Mouse (Mus musculus): ENCODE results near the gene Grb7. TPM values are rescaled to one million over a fixed set of nuclear protein-coding genes. Genes with fewer than 3 reads are reported as not detected.

The Grb7 gene
- polyA plus RNA-seq, 1 experiment from 2014 or later = 3.6 TPM

- Histone ChIP-seq H3K4me3 (no peak overlapping the region), H3K27me3 (ENCODE audit: insufficient read depth, poor library complexity, severe bottlenecking) (peaks cover 14% of the 10 kb centered on the region), H3K36me3 (no peaks in the 10 kb centered on the region), H3K27ac (no peak overlapping the region; the same call in 1 of the 2 replicates), H3K4me1 (replicated peaks) (peaks cover 23% of the 10 kb centered on the region), H3K9me3 (no peaks in the 10 kb centered on the region)
- 59% methylated on average over 22 of the region's 22 CpGs for WGBS
- no peak for DNase-seq (ENCODE audit: low spot score)
Measured at GRCm38 (mm10) chr11:98497388-98498288, 51.4 kb downstream of the Grb7 start.

- no peaks in the 10 kb centered on the region for H3K9me3 ChIP-seq
- DNase-seq (ENCODE audit: low spot score) = no peak
- no peak overlapping the region for H3K27ac ChIP-seq
- H3K4me3 ChIP-seq = no peak overlapping the region
- H3K27me3 ChIP-seq (ENCODE audit: insufficient read depth, poor library complexity, severe bottlenecking) = no peaks in the 10 kb centered on the region
- no peaks in the 10 kb centered on the region for H3K4me1 ChIP-seq (replicated peaks)
- WGBS = 72% methylated on average over 3 of the region's 3 CpGs
- no peaks in the 10 kb centered on the region for H3K36me3 ChIP-seq
Measured at GRCm38 (mm10) chr11:98504926-98505325, 58.7 kb downstream of the Grb7 start.

Other genes with a start within 250 kb of the Grb7 start
- gene Cdk12, start 243.3 kb upstream of the Grb7 start, polyA plus RNA-seq (2016; fragmentation: Nextera tagmentation; extraction: Ambion mirVana) = 10.2 and 12.6 TPM in 2 replicates
- 0.07 and 0.13 TPM in 2 replicates for gene Neurod2, start 116.7 kb upstream of the Grb7 start, polyA plus RNA-seq (2016; fragmentation: Nextera tagmentation; extraction: Ambion mirVana)
- 1.0 and 1.3 TPM in 2 replicates for gene Ppp1r1b, start 98.0 kb upstream of the Grb7 start, polyA plus RNA-seq (2016; fragmentation: Nextera tagmentation; extraction: Ambion mirVana)
- gene Stard3, start 88.0 kb upstream of the Grb7 start, polyA plus RNA-seq (2016; fragmentation: Nextera tagmentation; extraction: Ambion mirVana) = 55.5 and 57.8 TPM in 2 replicates
- 0.17 and 0.29 TPM in 2 replicates for gene Tcap, start 62.6 kb upstream of the Grb7 start, polyA plus RNA-seq (2016; fragmentation: Nextera tagmentation; extraction: Ambion mirVana)
- gene Pnmt, start 59.9 kb upstream of the Grb7 start, polyA plus RNA-seq (2016; fragmentation: Nextera tagmentation; extraction: Ambion mirVana) = 0.65 and 1.2 TPM in 2 replicates
- gene Pgap3, start 45.9 kb upstream of the Grb7 start, polyA plus RNA-seq (2016; fragmentation: Nextera tagmentation; extraction: Ambion mirVana) = 9.3 and 9.8 TPM in 2 replicates
- 23.3 TPM in 2 replicates for gene Erbb2, start 33.9 kb upstream of the Grb7 start, polyA plus RNA-seq (2016; fragmentation: Nextera tagmentation; extraction: Ambion mirVana)
- 120 and 161 TPM in 2 replicates for gene Mien1, start 7.4 kb upstream of the Grb7 start, polyA plus RNA-seq (2016; fragmentation: Nextera tagmentation; extraction: Ambion mirVana)
- 0.07 and 0.11 TPM in 2 replicates for gene Ikzf3, start 99.6 kb downstream of the Grb7 start, polyA plus RNA-seq (2016; fragmentation: Nextera tagmentation; extraction: Ambion mirVana)
- gene Zpbp2, start 104.7 kb downstream of the Grb7 start, polyA plus RNA-seq (2016; fragmentation: Nextera tagmentation; extraction: Ambion mirVana) = 0.14 and 0.37 TPM in 2 replicates
- 59.4 and 66.2 TPM in 2 replicates for gene Ormdl3, start 141.0 kb downstream of the Grb7 start, polyA plus RNA-seq (2016; fragmentation: Nextera tagmentation; extraction: Ambion mirVana)
- gene Lrrc3c, start 151.9 kb downstream of the Grb7 start, polyA plus RNA-seq (2016; fragmentation: Nextera tagmentation; extraction: Ambion mirVana) = not detected in 2 replicates
- 1.3 and 1.4 TPM in 2 replicates for gene Gm12355, start 179.3 kb downstream of the Grb7 start, polyA plus RNA-seq (2016; fragmentation: Nextera tagmentation; extraction: Ambion mirVana)
- not detected in 2 replicates for gene Gsdma3, start 180.0 kb downstream of the Grb7 start, polyA plus RNA-seq (2016; fragmentation: Nextera tagmentation; extraction: Ambion mirVana)
- gene Gsdma2, start 200.4 kb downstream of the Grb7 start, polyA plus RNA-seq (2016; fragmentation: Nextera tagmentation; extraction: Ambion mirVana) = not detected in 2 replicates
- gene Gsdma, start 218.0 kb downstream of the Grb7 start, polyA plus RNA-seq (2016; fragmentation: Nextera tagmentation; extraction: Ambion mirVana) = 0.09 TPM in 1 of 2 replicates, not detected in the other
- gene Psmd3, start 236.2 kb downstream of the Grb7 start, polyA plus RNA-seq (2016; fragmentation: Nextera tagmentation; extraction: Ambion mirVana) = 251 and 281 TPM in 2 replicates

All from hindbrain, embryonic 10.5 days (tissue).